Comparison of ENCODE assay signal across 8 mouse cellular contexts in the genomic region with DNA sequence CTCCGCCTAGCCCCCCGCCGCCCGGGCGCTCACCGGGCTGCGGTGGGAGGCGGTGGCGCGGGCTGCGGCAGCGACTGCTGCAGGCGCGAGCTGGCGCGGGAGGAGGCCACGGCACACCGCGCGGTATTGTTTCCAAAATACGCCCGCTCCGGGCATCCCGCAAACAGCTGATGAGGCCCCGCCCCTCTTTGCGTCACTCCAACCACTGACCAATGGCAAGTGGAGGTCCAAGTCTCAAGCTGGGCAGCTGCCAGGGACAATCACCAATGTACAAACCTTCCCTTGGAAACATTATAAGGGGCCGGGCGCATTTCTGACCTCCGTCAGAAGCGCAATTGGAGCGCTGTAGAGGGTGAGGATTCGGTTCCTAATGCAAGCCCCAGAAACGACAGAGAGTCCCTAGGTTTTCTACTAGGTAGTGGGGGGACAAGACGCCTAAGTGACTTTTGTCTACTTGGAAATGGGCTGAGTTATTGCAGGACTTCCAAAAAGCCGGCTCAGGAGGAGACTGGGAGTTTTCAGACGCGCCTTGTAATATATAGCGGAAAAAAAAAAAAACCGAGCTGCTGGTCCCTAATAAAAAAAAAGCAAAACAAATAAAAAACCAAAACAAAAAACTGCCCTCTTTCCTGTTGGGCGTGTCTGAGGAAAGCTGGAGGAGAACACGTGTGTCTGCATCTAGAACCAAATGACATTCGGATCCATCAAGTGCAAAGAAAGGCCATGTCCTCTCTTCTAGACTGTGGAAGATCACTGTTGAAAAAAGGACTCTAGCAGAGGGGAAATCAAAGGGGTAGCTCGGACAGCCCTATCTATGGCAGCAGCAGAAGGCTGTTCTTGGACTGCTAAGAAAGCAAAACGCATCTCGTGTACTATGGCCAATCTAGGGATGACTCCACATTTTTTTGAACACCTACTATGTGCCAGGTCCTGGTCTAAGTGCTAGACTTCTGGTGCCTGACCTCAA. TPM values are rescaled to one million over a fixed set of nuclear protein-coding genes. Genes with fewer than 3 reads are reported as not detected.
DNase-seq lines count a peak whose midpoint lies in the region; ATAC-seq and TF ChIP-seq lines count a peak whose summit lies in the region.

Gene Bmf (minus strand): TSS at position 181 of the 967 bp plus-strand sequence.

- H3K9ac ChIP-seq in hindbrain, embryonic 16.5 days (ENCODE audit: low read depth, low read length): peak within 1 kb of the TSS; percentile 80

- peaks cover 5% of the 10 kb centered on the region for H3K4me1 ChIP-seq in cortical plate, adult 2 months (ENCODE audit: control insufficient read depth, insufficient read depth, low read length)
- peaks cover 38% of the 10 kb centered on the region for H3K4me1 ChIP-seq in hindbrain, embryonic 16.5 days (ENCODE audit: control insufficient read depth, insufficient read depth, low read depth, low read length)

- TF ChIP-seq POLR2A in cortical plate, adult 2 months (IDR thresholded peaks at IDR 0.05; ENCODE audit: extremely low read depth, insufficient read depth, low read length): no peak

- peak within 1 kb of the TSS; percentile 92 for H3K4me2 ChIP-seq in hindbrain, embryonic 16.5 days (ENCODE audit: low read length)

- peak within 1 kb of the TSS; percentile 34 for H3K4me3 ChIP-seq in cortical plate, adult 2 months (ENCODE audit: insufficient read depth, low read length)
- H3K4me3 ChIP-seq in gastrocnemius, adult 2 months: peak within 1 kb of the TSS; percentile 94
- H3K4me3 ChIP-seq in hindbrain, embryonic 16.5 days (ENCODE audit: low read length): peak within 1 kb of the TSS; percentile 83

- TF ChIP-seq CTCF in cortical plate, adult 2 months (IDR thresholded peaks at IDR 0.05; ENCODE audit: extremely low read depth, insufficient read depth, low read length): no peak
- no peak for TF ChIP-seq CTCF in gastrocnemius, adult 2 months (IDR thresholded peaks at IDR 0.05)

- H3K36me3 ChIP-seq in hindbrain, embryonic 16.5 days (ENCODE audit: control insufficient read depth, insufficient read depth, low read length): no peaks in the 10 kb centered on the region

- peak; percentile 93 for ATAC-seq in hindbrain, embryonic 16.5 days

- peak; percentile 97 for DNase-seq in ZHBTc4 (ENCODE audit: low read depth, low spot score)
- DNase-seq in gastrocnemius, adult 2 months: peak; percentile 100
- peak; percentile 90 to 91 for DNase-seq in left cerebral cortex, adult 18-20 months (ENCODE audit: low spot score in 2 of 2)
- DNase-seq in lung, postnatal 4 days: peak; percentile 99
- peak; percentile 99 for DNase-seq in retina, postnatal 1 day
- peak; percentile 88 for DNase-seq in thymus, postnatal 4 days

- no peaks in the 10 kb centered on the region for H3K9me3 ChIP-seq in hindbrain, embryonic 16.5 days (ENCODE audit: control insufficient read depth, low read length)

- H3K27ac ChIP-seq in cortical plate, adult 2 months (ENCODE audit: insufficient read depth, low read length): no peak within 1 kb of the TSS
- H3K27ac ChIP-seq in gastrocnemius, adult 2 months: peak within 1 kb of the TSS; percentile 96
- peak within 1 kb of the TSS; percentile 64 for H3K27ac ChIP-seq in hindbrain, embryonic 16.5 days (ENCODE audit: low read depth, low read length)

- WGBS in hindbrain, embryonic 16.5 days: under 1% methylated on average over 36 of the region's 45 CpGs

- H3K27me3 ChIP-seq in hindbrain, embryonic 16.5 days (replicated peaks; ENCODE audit: control insufficient read depth, insufficient read depth, low read length): no peaks in the 10 kb centered on the region

- intact Hi-C loops in gastrocnemius, adult 2 months (cut with DNase I): loop anchor here (5.0 to 10.0 kb wide), 2 partner anchors 48 to 195 kb away; partner anchors contain the start of genes Bub1b and Inafm2

RNA-seq across cellular contexts. Expression of gene Bmf, which starts in this region (rescaled TPM):
- polyA plus RNA-seq in cortical plate, adult 2 months (2012; rRNA removed): 3.4 and 3.6 TPM in 2 replicates
- 1 to 10 TPM; 3.3 to 6.2 TPM for total RNA-seq in gastrocnemius, adult 2 months (2021)
- polyA plus RNA-seq in hindbrain, embryonic 16.5 days (2015; fragmentation: Nextera tagmentation; extraction: Ambion mirVana): 1.6 and 1.9 TPM in 2 replicates
- total RNA-seq in left cerebral cortex, adult 18-20 months (2021): 1 to 10 TPM; 1.8 TPM

Comparison
In these comparisons a context has a peak if more than half of its experiments do, and no peak if none do; other contexts are left out.
1. H3K4me3 ChIP-seq: peak in every context shown above with its lines; median percentile 94 in gastrocnemius, adult 2 months; 83 in hindbrain, embryonic 16.5 days; 34 in cortical plate, adult 2 months.